Comparison of ENCODE assay signal across 8 mouse cellular contexts in genomic region chr12:51348698-51348998, GRCm38 (mm10). TPM values are rescaled to one million over a fixed set of nuclear protein-coding genes. Genes with fewer than 3 reads are reported as not detected.
A peak's percentile ranks its signal among the peaks of the same experiment; 100 is the strongest.
DNase-seq lines count a peak whose midpoint lies in the region; ATAC-seq and TF ChIP-seq lines count a peak whose summit lies in the region.

No protein-coding gene starts in this region.

- H3K4me1 ChIP-seq in lung, embryonic 16.5 days (replicated peaks; ENCODE audit: control insufficient read depth, insufficient read depth, low read length) = peaks cover 8% of the 10 kb centered on the region
- no peaks in the 10 kb centered on the region for H3K4me1 ChIP-seq in embryonic fibroblast, embryonic 13.5 days (ENCODE audit: control insufficient read depth, insufficient read depth, low read length)
- peaks cover 9% of the 10 kb centered on the region for H3K4me1 ChIP-seq in intestine, embryonic 16.5 days (ENCODE audit: control insufficient read depth, insufficient read depth, low read length)
- peaks cover 27% of the 10 kb centered on the region for H3K4me1 ChIP-seq in neural tube, embryonic 15.5 days

- peak overlapping the region; percentile 70 for H3K4me2 ChIP-seq in lung, embryonic 16.5 days (ENCODE audit: low read depth, low read length)
- peak overlapping the region; percentile 58 for H3K4me2 ChIP-seq in intestine, embryonic 16.5 days (ENCODE audit: low read depth, low read length)
- peak overlapping the region; percentile 72 for H3K4me2 ChIP-seq in neural tube, embryonic 15.5 days

- 0 out of 2 replicates have a peak, but pooled peaks have one; percentile 21 for ATAC-seq in lung, embryonic 16.5 days (ENCODE audit: low read depth)
- ATAC-seq in intestine, embryonic 16.5 days = no peak
- ATAC-seq in neural tube, embryonic 15.5 days (ENCODE audit: low FRiP score) = peak; percentile 66

- no peaks in the 10 kb centered on the region for H3K9me3 ChIP-seq in lung, embryonic 16.5 days (ENCODE audit: control insufficient read depth, low read length)
- H3K9me3 ChIP-seq in intestine, embryonic 16.5 days (ENCODE audit: control insufficient read depth, low read length) = no peaks in the 10 kb centered on the region
- H3K9me3 ChIP-seq in neural tube, embryonic 15.5 days (replicated peaks) = no peaks in the 10 kb centered on the region

- WGBS in lung, embryonic 16.5 days = 0% methylated on average over 10 of the region's 10 CpGs
- 0% methylated on average over 10 of the region's 10 CpGs for WGBS in intestine, embryonic 16.5 days
- WGBS in neural tube, embryonic 15.5 days = under 1% methylated on average over 10 of the region's 10 CpGs

- TF ChIP-seq CTCF in embryonic fibroblast, embryonic 13.5 days (IDR thresholded peaks at IDR 0.05; ENCODE audit: borderline replicate concordance, insufficient read depth, low read length) = no peak

- peak overlapping the region; percentile 88 for H3K4me3 ChIP-seq in lung, embryonic 16.5 days (ENCODE audit: low read length)
- peak overlapping the region; percentile 80 for H3K4me3 ChIP-seq in embryonic fibroblast, embryonic 13.5 days (ENCODE audit: insufficient read depth, low read length)
- peak overlapping the region; percentile 91 for H3K4me3 ChIP-seq in intestine, embryonic 16.5 days (ENCODE audit: low read length)
- peak overlapping the region; percentile 89 for H3K4me3 ChIP-seq in neural tube, embryonic 15.5 days (replicated peaks)

- peak overlapping the region; percentile 98 for H3K27ac ChIP-seq in lung, embryonic 16.5 days (ENCODE audit: low read length)
- H3K27ac ChIP-seq in embryonic fibroblast, embryonic 13.5 days (ENCODE audit: insufficient read depth, low read length) = 0 out of 2 replicates have a peak overlapping the region, but pooled peaks have one; percentile 47
- peak overlapping the region; percentile 94 for H3K27ac ChIP-seq in intestine, embryonic 16.5 days (ENCODE audit: low read length)
- peak overlapping the region; percentile 88 for H3K27ac ChIP-seq in neural tube, embryonic 15.5 days (replicated peaks)

- H3K27me3 ChIP-seq in lung, embryonic 16.5 days (ENCODE audit: control insufficient read depth, insufficient read depth, low read depth, low read length) = no peaks in the 10 kb centered on the region
- no peaks in the 10 kb centered on the region for H3K27me3 ChIP-seq in intestine, embryonic 16.5 days (replicated peaks; ENCODE audit: control insufficient read depth, insufficient read depth, low read length)
- no peaks in the 10 kb centered on the region for H3K27me3 ChIP-seq in neural tube, embryonic 15.5 days (replicated peaks)

- no peak for DNase-seq in lung, adult 18-20 months
- DNase-seq in layer of hippocampus, adult 9-11 months = no peak
- DNase-seq in gastrocnemius, postnatal 10 days = no peak
- no peak for DNase-seq in kidney, adult 9 months

- H3K36me3 ChIP-seq in lung, embryonic 16.5 days (ENCODE audit: control insufficient read depth, insufficient read depth, low read length) = peaks cover 7% of the 10 kb centered on the region; the same call in 1 of the 2 replicates
- peaks cover 7% of the 10 kb centered on the region; the same call in 1 of the 2 replicates for H3K36me3 ChIP-seq in intestine, embryonic 16.5 days (ENCODE audit: control insufficient read depth, insufficient read depth, low read length)
- peaks cover 13% of the 10 kb centered on the region; the same call in 1 of the 2 replicates for H3K36me3 ChIP-seq in neural tube, embryonic 15.5 days

- TF ChIP-seq POLR2A in embryonic fibroblast, embryonic 13.5 days (IDR thresholded peaks at IDR 0.05; ENCODE audit: low read depth, low read length) = no peak

- H3K9ac ChIP-seq in lung, embryonic 16.5 days (ENCODE audit: low read length) = peak overlapping the region; percentile 96
- peak overlapping the region; percentile 95 for H3K9ac ChIP-seq in intestine, embryonic 16.5 days (ENCODE audit: low read depth, low read length)
- H3K9ac ChIP-seq in neural tube, embryonic 15.5 days (replicated peaks) = peak overlapping the region; percentile 85

RNA-seq across cellular contexts. Expression of gene G2e3, which starts 0.8 kb away (rescaled TPM):
- polyA plus RNA-seq in lung, embryonic 16.5 days (2015; fragmentation: Nextera tagmentation; extraction: Ambion mirVana) = 35.2 and 39.1 TPM in 2 replicates
- polyA plus RNA-seq in embryonic fibroblast, embryonic 13.5 days (2011; ENCODE audit: insufficient read length, low read depth, missing spikeins) = 18.6 and 27.5 TPM in 2 replicates
- polyA plus RNA-seq in intestine, embryonic 16.5 days (2015; fragmentation: Nextera tagmentation; extraction: Ambion mirVana) = 16.6 and 19.3 TPM in 2 replicates
- 13.3 and 13.4 TPM in 2 replicates for polyA plus RNA-seq in neural tube, embryonic 15.5 days (2015; fragmentation: Nextera tagmentation; extraction: Ambion mirVana)
- 1 to 10 TPM; 5.8 to 7.7 TPM for total RNA-seq in gastrocnemius, postnatal 10 days (2021)

RNA-seq across cellular contexts. Expression of gene Scfd1, which starts 28.7 kb away (rescaled TPM):
- 79.3 TPM in 2 replicates for polyA plus RNA-seq in lung, embryonic 16.5 days (2015; fragmentation: Nextera tagmentation; extraction: Ambion mirVana)
- 94.2 and 101 TPM in 2 replicates for polyA plus RNA-seq in embryonic fibroblast, embryonic 13.5 days (2011; ENCODE audit: insufficient read length, low read depth, missing spikeins)
- 75.8 and 76.0 TPM in 2 replicates for polyA plus RNA-seq in intestine, embryonic 16.5 days (2015; fragmentation: Nextera tagmentation; extraction: Ambion mirVana)
- polyA plus RNA-seq in neural tube, embryonic 15.5 days (2015; fragmentation: Nextera tagmentation; extraction: Ambion mirVana) = 75.1 and 76.0 TPM in 2 replicates
- total RNA-seq in gastrocnemius, postnatal 10 days (2021) = 10 to 100 TPM; 30.7 to 30.9 TPM

Comparison
In these comparisons a context has a peak if more than half of its experiments do, and no peak if none do; other contexts are left out.
1. H3K27ac ChIP-seq: peak in every context shown above with its lines; median percentile 98 in lung, embryonic 16.5 days; 94 in intestine, embryonic 16.5 days; 88 in neural tube, embryonic 15.5 days; 47 in embryonic fibroblast, embryonic 13.5 days.